Mouse (Mus musculus) embryonic facial prominence, embryonic 13.5 days (tissue): ENCODE measurements around the gene Pola2. TPM values are rescaled to one million over a fixed set of nuclear protein-coding genes. Genes with fewer than 3 reads are reported as not detected.

Experiments used
- ATAC-seq: fragments of 200-750 bp; cut with Nextera tagmentation; 2 replicates; pipeline ENCODE4 v1.8.0; 2017; ENCODE audit warnings: low read depth; ENCODE audit not compliant: insufficient number of reproducible peaks, insufficient read depth, low FRiP score, low TSS enrichment
- H3K27ac ChIP-seq: fragments of 300-500 bp; sonication (generic); 2 replicates; pipeline ENCODE4 v1.5.1; 2015; ENCODE audit warnings: moderate library complexity, mild to moderate bottlenecking, inconsistent platforms
- H3K27me3 ChIP-seq: fragments of 300-500 bp; sonication (generic); 2 replicates; pipeline ENCODE4 v1.6.1; 2015; ENCODE audit warnings: mild to moderate bottlenecking, inconsistent platforms
- H3K36me3 ChIP-seq: fragments of 300-500 bp; sonication (generic); 2 replicates; pipeline ENCODE4 v1.6.1; 2015; ENCODE audit warnings: mild to moderate bottlenecking, inconsistent platforms
- H3K4me1 ChIP-seq: fragments of 300-500 bp; sonication (generic); 2 replicates; pipeline ENCODE4 v1.6.1; 2015; ENCODE audit warnings: inconsistent platforms
- H3K4me2 ChIP-seq: fragments of 300-500 bp; sonication (generic); 2 replicates; pipeline ENCODE4 v1.6.1; 2015; ENCODE audit warnings: moderate library complexity, mild to moderate bottlenecking, inconsistent platforms
- H3K4me3 ChIP-seq: fragments of 300-500 bp; sonication (generic); 2 replicates; pipeline ENCODE4 v1.5.1; 2015; ENCODE audit warnings: mild to moderate bottlenecking, inconsistent platforms
- H3K9ac ChIP-seq: fragments of 300-500 bp; sonication (generic); 2 replicates; pipeline ENCODE4 v1.6.1; 2015; ENCODE audit warnings: mild to moderate bottlenecking, inconsistent platforms
- H3K9me3 ChIP-seq: fragments of 300-500 bp; sonication (generic); 2 replicates; pipeline ENCODE4 v1.6.1; 2016; ENCODE audit warnings: inconsistent platforms
- WGBS: fragments of 180-500 bp; shearing (Covaris S2); methylation state at CpG from one replicate; pipeline ENCODE4 v1.1.7; 2015; ENCODE audit warnings: mixed read lengths; 5-methylcytosine and 5-hydroxymethylcytosine counted together
- polyA plus RNA-seq: library from polyadenylated mRNA; unstranded; fragments of >200 nt; fragmentation: Nextera tagmentation; extraction: Ambion mirVana; gene quantifications from 2 replicates; pipeline ENCODE4 v1.2.1, GENCODE M21; 2015

Gene Pola2
- polyA plus RNA-seq, 1 experiment from 2014 or later, result 79.5 TPM

DNA sequence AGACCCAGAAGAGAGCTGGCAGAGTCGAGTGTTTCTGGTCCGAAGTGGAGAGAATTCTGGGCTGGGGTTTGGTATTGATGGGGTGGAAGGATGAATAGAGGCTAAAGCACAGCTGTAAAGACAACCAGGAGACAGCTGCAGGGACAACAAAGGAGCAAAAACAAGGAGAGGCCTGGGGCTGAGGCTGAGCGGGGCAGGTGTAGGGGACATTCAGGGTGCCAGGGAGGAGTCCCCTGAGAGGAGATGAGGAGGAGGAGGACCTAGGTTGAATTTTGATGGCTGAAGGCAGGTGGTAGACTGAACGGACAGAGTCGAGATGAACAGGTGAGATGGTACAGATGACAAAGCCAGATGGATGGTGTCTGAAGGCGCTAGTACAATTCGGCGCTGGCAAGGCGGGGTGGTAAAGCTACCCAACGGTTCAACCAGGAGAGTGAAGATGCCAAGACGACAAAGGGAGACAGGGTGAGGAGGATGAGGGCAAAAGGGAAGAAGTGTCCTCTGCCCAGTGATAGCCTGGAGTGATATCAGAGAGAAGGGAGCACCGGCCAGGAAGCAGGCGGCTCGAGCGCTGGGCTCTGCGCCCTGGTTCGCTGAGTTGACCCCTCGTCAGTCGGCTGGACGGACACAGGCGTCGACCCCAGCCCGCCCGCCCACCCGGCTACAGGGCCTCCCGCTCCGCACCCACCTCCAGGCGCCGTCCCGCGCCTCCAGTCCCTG is 70.6 kb downstream of the Pola2 start:
- Histone ChIP-seq H3K9me3 (no peaks in the 10 kb centered on the region), H3K4me2 (peak overlapping the region; percentile 83), H3K9ac (peak overlapping the region; percentile 86), H3K27ac (no peak overlapping the region), H3K27me3 (no peaks in the 10 kb centered on the region), H3K4me3 (peak overlapping the region; percentile 61), H3K4me1 (peaks cover 18% of the 10 kb centered on the region), H3K36me3 (peaks cover 39% of the 10 kb centered on the region)
- ATAC-seq, result peak; percentile 4; the same call in 1 of the 2 replicates
- WGBS, result 9% methylated on average over 29 of the region's 31 CpGs

DNA sequence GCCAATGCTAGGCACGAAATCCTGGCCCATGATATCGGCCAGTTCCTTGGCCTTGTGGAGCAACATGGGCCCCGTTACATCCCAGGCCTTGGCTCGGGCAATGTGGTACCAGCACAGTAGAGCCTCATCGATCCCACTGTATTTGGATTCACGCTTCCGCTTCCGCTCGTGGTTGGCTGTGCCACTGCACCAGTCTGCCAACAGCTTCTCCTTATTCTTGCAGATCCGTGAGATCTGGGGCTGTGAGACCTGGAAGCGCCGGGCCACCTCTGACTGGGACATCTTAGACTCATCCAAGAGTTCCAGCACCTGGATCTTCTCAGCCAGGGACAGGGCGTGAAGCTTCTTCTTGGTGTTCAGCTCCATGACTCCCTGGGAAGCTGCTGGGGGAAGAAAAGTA is 71.3 kb downstream of the Pola2 start:
- Histone ChIP-seq H3K9ac (peak overlapping the region; percentile 86), H3K9me3 (no peaks in the 10 kb centered on the region), H3K36me3 (peaks cover 34% of the 10 kb centered on the region), H3K27me3 (no peaks in the 10 kb centered on the region), H3K4me1 (peaks cover 18% of the 10 kb centered on the region), H3K4me3 (0 out of 2 replicates have a peak overlapping the region, but pooled peaks have one; percentile 61), H3K27ac (no peak overlapping the region), H3K4me2 (peak overlapping the region; percentile 83)
- 94% methylated on average over 13 of the region's 13 CpGs for WGBS
- no peak for ATAC-seq

DNA sequence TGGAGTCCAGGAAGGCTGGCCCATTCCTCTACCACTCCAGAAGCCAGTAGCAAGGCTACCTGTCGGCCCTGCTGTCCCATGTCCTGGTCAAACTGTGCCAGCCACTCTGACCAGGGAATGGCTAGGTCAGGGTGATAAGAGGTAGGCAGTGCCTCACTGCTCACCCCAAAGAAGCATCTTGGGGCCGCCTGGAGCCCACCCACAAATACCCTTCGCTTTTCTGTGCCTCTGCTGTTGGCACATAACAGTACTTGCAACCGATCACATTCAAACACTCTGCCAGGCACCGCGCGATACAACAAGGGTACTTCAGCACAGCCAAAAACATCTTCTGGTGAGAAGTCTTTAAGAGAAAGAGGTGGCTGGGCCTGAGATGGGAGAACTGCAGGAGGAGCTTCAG is 71.7 kb downstream of the Pola2 start:
- Histone ChIP-seq H3K27me3 (no peaks in the 10 kb centered on the region), H3K36me3 (peaks cover 29% of the 10 kb centered on the region), H3K4me1 (peaks cover 18% of the 10 kb centered on the region), H3K27ac (no peak overlapping the region), H3K9me3 (no peaks in the 10 kb centered on the region), H3K4me3 (no peak overlapping the region; the same call in 1 of the 2 replicates), H3K9ac (0 out of 2 replicates have a peak overlapping the region, but pooled peaks have one; percentile 86), H3K4me2 (0 out of 2 replicates have a peak overlapping the region, but pooled peaks have one; percentile 83)
- WGBS, result 95% methylated on average over 7 of the region's 7 CpGs
- no peak for ATAC-seq

DNA sequence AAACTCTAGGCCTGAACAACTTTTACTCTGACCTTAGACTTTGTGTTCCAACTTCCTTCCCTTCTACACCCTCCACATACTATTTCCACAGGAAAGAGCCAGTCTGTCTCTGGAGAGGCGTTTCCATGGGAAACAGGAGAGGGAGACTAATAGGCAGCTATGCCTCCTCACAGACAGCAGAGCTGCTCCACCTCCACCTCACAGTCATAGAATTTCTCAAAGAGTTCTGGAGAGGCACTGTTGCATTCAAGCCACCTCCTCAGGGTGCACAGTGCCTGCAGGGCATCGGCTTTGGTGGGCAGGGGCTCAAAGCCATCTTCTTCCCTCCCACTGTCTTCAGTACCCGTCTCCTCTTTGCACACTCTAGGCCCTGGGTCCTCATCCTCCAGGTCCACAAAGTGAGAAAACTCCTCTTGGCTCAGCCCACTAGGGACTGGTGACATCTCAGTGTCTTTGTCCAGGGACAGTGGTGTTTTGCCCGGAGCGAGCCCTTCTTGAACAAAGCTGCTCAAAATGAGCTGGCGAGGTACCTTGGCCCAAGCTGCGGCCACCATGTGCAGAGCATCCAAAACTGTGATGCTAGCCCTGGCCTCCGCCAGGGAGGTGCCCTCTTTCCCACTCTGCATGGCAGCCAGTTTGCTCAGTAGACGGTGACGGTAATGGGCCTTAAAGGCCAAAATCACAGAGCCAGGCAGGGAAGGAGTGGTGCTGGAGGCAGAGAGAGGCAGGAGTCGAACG is 72.3 kb downstream of the Pola2 start:
- H3K36me3 ChIP-seq, result peaks cover 25% of the 10 kb centered on the region
- no peak overlapping the region for H3K4me2 ChIP-seq
- no peak for ATAC-seq
- H3K27ac ChIP-seq, result no peak overlapping the region
- H3K9ac ChIP-seq, result no peak overlapping the region
- no peaks in the 10 kb centered on the region for H3K27me3 ChIP-seq
- no peak overlapping the region; the same call in 1 of the 2 replicates for H3K4me3 ChIP-seq
- WGBS, result 94% methylated on average over 12 of the region's 12 CpGs
- no peaks in the 10 kb centered on the region for H3K9me3 ChIP-seq
- H3K4me1 ChIP-seq, result peaks cover 18% of the 10 kb centered on the region

Other genes with a start within 250 kb of the Pola2 start
- 9.9 and 14.0 TPM in 2 replicates for gene Ehbp1l1, start 237.9 kb downstream of the Pola2 start, polyA plus RNA-seq
- gene Fam89b, start 234.5 kb downstream of the Pola2 start, polyA plus RNA-seq, result 115 and 126 TPM in 2 replicates
- 44.4 and 47.8 TPM in 2 replicates for gene Ltbp3, start 223.3 kb downstream of the Pola2 start, polyA plus RNA-seq
- gene Scyl1, start 192.8 kb downstream of the Pola2 start, polyA plus RNA-seq, result 73.0 and 75.3 TPM in 2 replicates
- gene Frmd8, start 88.9 kb downstream of the Pola2 start, polyA plus RNA-seq, result 30.6 and 34.0 TPM in 2 replicates
- gene Slc25a45, start 86.4 kb downstream of the Pola2 start, polyA plus RNA-seq, result 3.1 and 4.5 TPM in 2 replicates
- 3.8 and 4.7 TPM in 2 replicates for gene Tigd3, start 70.1 kb downstream of the Pola2 start, polyA plus RNA-seq
- 164 and 179 TPM in 2 replicates for gene Dpf2, start 51.2 kb downstream of the Pola2 start, polyA plus RNA-seq
- gene Cdc42ep2, start 39.4 kb downstream of the Pola2 start, polyA plus RNA-seq, result 4.7 TPM in 2 replicates
- not detected in 2 replicates for gene Slc22a20, start 21.9 kb upstream of the Pola2 start, polyA plus RNA-seq
- gene Capn1, start 51.7 kb upstream of the Pola2 start, polyA plus RNA-seq, result 8.1 and 10.3 TPM in 2 replicates
- gene Syvn1, start 82.4 kb upstream of the Pola2 start, polyA plus RNA-seq, result 28.3 and 28.4 TPM in 2 replicates
- 79.5 and 80.4 TPM in 2 replicates for gene Mrpl49, start 93.6 kb upstream of the Pola2 start, polyA plus RNA-seq
- 714 and 858 TPM in 2 replicates for gene Fau, start 93.6 kb upstream of the Pola2 start, polyA plus RNA-seq
- gene Znhit2, start 97.0 kb upstream of the Pola2 start, polyA plus RNA-seq, result 33.2 TPM in 2 replicates
- gene Tm7sf2, start 104.2 kb upstream of the Pola2 start, polyA plus RNA-seq, result 21.7 and 22.0 TPM in 2 replicates
- gene Vps51, start 113.0 kb upstream of the Pola2 start, polyA plus RNA-seq, result 66.6 and 74.4 TPM in 2 replicates
- gene Tmem262, start 115.8 kb upstream of the Pola2 start, polyA plus RNA-seq, result not detected in 2 replicates
- gene Gm28374, start 118.1 kb upstream of the Pola2 start, polyA plus RNA-seq, result 1.6 and 2.1 TPM in 2 replicates
- gene Zfpl1, start 120.8 kb upstream of the Pola2 start, polyA plus RNA-seq, result 79.1 and 81.3 TPM in 2 replicates
- gene Cdca5, start 120.8 kb upstream of the Pola2 start, polyA plus RNA-seq, result 37.0 and 39.6 TPM in 2 replicates
- 0.34 and 0.54 TPM in 2 replicates for gene AC131692.1, start 130.2 kb upstream of the Pola2 start, polyA plus RNA-seq
- 0.55 and 5.5 TPM in 2 replicates for gene Naaladl1, start 141.6 kb upstream of the Pola2 start, polyA plus RNA-seq
- 45.9 and 49.6 TPM in 2 replicates for gene Sac3d1, start 154.4 kb upstream of the Pola2 start, polyA plus RNA-seq
- gene Snx15, start 164.1 kb upstream of the Pola2 start, polyA plus RNA-seq, result 38.0 and 38.3 TPM in 2 replicates
- 0.23 TPM in 1 of 2 replicates, not detected in the other for gene Batf2, start 176.8 kb upstream of the Pola2 start, polyA plus RNA-seq
- 106 and 110 TPM in 2 replicates for gene Arl2, start 177.3 kb upstream of the Pola2 start, polyA plus RNA-seq
- not detected in 2 replicates for gene Majin, start 220.2 kb upstream of the Pola2 start, polyA plus RNA-seq